Mouse (Mus musculus): ENCODE data around the gene Hdac9.
"Not testable (repeated sequence)": the region's sequence is repeated elsewhere in the genome, so short reads cannot be mapped to it uniquely, and the experiment has no call there.

Gene Hdac9

GRCm38 (mm10) chr12:34087292-34087942, 829.5 kb downstream of the Hdac9 start:
- no peak for DNase-seq (ENCODE audit: low spot score)

- DNase-seq (ENCODE audit: low spot score), result no peak
These were observed 839.9 kb downstream of the Hdac9 start for GRCm38 (mm10) chr12:34076981-34077380.

GRCm38 (mm10) chr12:34075805-34076509, 840.9 kb downstream of the Hdac9 start:
- no peak for DNase-seq (ENCODE audit: low spot score)

GRCm38 (mm10) chr12:34052508-34052907, 864.4 kb downstream of the Hdac9 start:
- DNase-seq (ENCODE audit: low spot score), result no peak

- no peak for DNase-seq (ENCODE audit: low spot score)
These were observed 864.9 kb downstream of the Hdac9 start for GRCm38 (mm10) chr12:34052036-34052435.

GRCm38 (mm10) chr12:34051112-34051511, 865.8 kb downstream of the Hdac9 start:
- peak; percentile 53 for DNase-seq (ENCODE audit: low spot score)

- DNase-seq (ENCODE audit: low spot score), result no peak
These were observed 875.9 kb downstream of the Hdac9 start for GRCm38 (mm10) chr12:34040949-34041348.

GRCm38 (mm10) chr12:34040061-34040460, 876.8 kb downstream of the Hdac9 start:
- no peak for DNase-seq (ENCODE audit: low spot score)

- DNase-seq (ENCODE audit: low spot score), result not testable (repeated sequence)
These were observed 907.1 kb downstream of the Hdac9 start for GRCm38 (mm10) chr12:34009796-34010195.

Data from testis, postnatal 10 days (tissue).